Mouse (Mus musculus) stomach, postnatal 0 days (tissue): ENCODE data around the gene Arid4b. TPM values are rescaled to one million over a fixed set of nuclear protein-coding genes. Genes with fewer than 3 reads are reported as not detected.
"Not testable (repeated sequence)": the region's sequence is repeated elsewhere in the genome, so short reads cannot be mapped to it uniquely, and the experiment has no call there.

Source experiments
- ATAC-seq: fragments of 200-750 bp; cut with Nextera tagmentation; 2 replicates; pipeline ENCODE4 v1.8.0; 2017; ENCODE audit not compliant: low FRiP score, low TSS enrichment
- DNase-seq: peaks from one replicate; pipeline ENCODE4 v3.0.0-alpha.2; 2016; ENCODE audit warnings: low spot score
- H3K27ac ChIP-seq: fragments of 300-500 bp; sonication (generic); replicated peaks from 2 replicates; pipeline ENCODE4 v1.5.1; 2014; ENCODE audit warnings: mild to moderate bottlenecking, control low read depth
- H3K27me3 ChIP-seq: fragments of 300-500 bp; sonication (generic); 2 replicates; pipeline ENCODE4 v1.6.1; 2014; ENCODE audit warnings: low read length; ENCODE audit not compliant: control insufficient read depth, insufficient read depth
- H3K36me3 ChIP-seq: fragments of 300-500 bp; sonication (generic); 2 replicates; pipeline ENCODE4 v1.6.1; 2014; ENCODE audit warnings: low read length, mixed read lengths; ENCODE audit not compliant: control insufficient read depth, insufficient read depth
- H3K4me1 ChIP-seq: fragments of 300-500 bp; sonication (generic); replicated peaks from 2 replicates; pipeline ENCODE4 v1.6.1; 2014; ENCODE audit warnings: antibody characterized with exemption; ENCODE audit not compliant: control insufficient read depth, insufficient read depth
- H3K4me2 ChIP-seq: fragments of 300-500 bp; sonication (generic); replicated peaks from 2 replicates; pipeline ENCODE4 v1.6.1; 2014; ENCODE audit warnings: low read depth, mild to moderate bottlenecking, control low read depth, moderate library complexity
- H3K4me3 ChIP-seq: fragments of 300-500 bp; sonication (generic); 2 replicates; pipeline ENCODE4 v1.5.1; 2014; ENCODE audit warnings: low read depth, low read length, control low read depth
- H3K9ac ChIP-seq: fragments of 300-500 bp; sonication (generic); 2 replicates; pipeline ENCODE4 v1.6.1; 2014; ENCODE audit warnings: mild to moderate bottlenecking, low read length, control low read depth, mixed read lengths
- H3K9me3 ChIP-seq: fragments of 300-500 bp; sonication (generic); 2 replicates; pipeline ENCODE4 v1.6.1; 2016; ENCODE audit warnings: low read length; ENCODE audit not compliant: control insufficient read depth
- CTCF ChIP-seq: IDR thresholded peaks from 2 replicates; pipeline ENCODE4 v1.5.1; 2016; ENCODE audit warnings: antibody characterized with exemption, low read depth, mild to moderate bottlenecking, moderate library complexity
- EP300 ChIP-seq: optimal IDR thresholded peaks from 2 replicates; pipeline ENCODE3; 2016; ENCODE audit warnings: antibody characterized with exemption
- WGBS: fragments of 180-500 bp; shearing (Covaris S2); extraction: QIAGEN DNeasy Blood & Tissue Kit; methylation state at CpG from one replicate; pipeline ENCODE4 v1.1.7; 2014; 5-methylcytosine and 5-hydroxymethylcytosine counted together
- polyA plus RNA-seq: library from polyadenylated mRNA; unstranded; fragments of >200 nt; fragmentation: Nextera tagmentation; extraction: Ambion mirVana; gene quantifications from 2 replicates; pipeline ENCODE4 v1.2.1, GENCODE M21; 2015

The Arid4b gene
- polyA plus RNA-seq, 1 experiment from 2014 or later = 32.1 TPM

GRCm38 (mm10) chr13:14025554-14025953 lies 37.5 kb upstream of the Arid4b start:
- H3K4me1 ChIP-seq = no peaks in the 10 kb centered on the region
- H3K4me2 ChIP-seq = no peak overlapping the region
- ATAC-seq (peak; percentile 53; the same call in 1 of the 2 replicates), DNase-seq (no peak)
- H3K9me3 ChIP-seq = no peaks in the 10 kb centered on the region
- peaks cover 3% of the 10 kb centered on the region; the same call in 1 of the 2 replicates for H3K36me3 ChIP-seq
- no peak for TF ChIP-seq CTCF
- TF ChIP-seq EP300 = no peak
- H3K27ac ChIP-seq = no peak overlapping the region
- WGBS = 90% methylated on average over 6 of the region's 6 CpGs
- no peak overlapping the region for H3K4me3 ChIP-seq
- H3K9ac ChIP-seq = no peak overlapping the region
- H3K27me3 ChIP-seq = no peaks in the 10 kb centered on the region

DNA sequence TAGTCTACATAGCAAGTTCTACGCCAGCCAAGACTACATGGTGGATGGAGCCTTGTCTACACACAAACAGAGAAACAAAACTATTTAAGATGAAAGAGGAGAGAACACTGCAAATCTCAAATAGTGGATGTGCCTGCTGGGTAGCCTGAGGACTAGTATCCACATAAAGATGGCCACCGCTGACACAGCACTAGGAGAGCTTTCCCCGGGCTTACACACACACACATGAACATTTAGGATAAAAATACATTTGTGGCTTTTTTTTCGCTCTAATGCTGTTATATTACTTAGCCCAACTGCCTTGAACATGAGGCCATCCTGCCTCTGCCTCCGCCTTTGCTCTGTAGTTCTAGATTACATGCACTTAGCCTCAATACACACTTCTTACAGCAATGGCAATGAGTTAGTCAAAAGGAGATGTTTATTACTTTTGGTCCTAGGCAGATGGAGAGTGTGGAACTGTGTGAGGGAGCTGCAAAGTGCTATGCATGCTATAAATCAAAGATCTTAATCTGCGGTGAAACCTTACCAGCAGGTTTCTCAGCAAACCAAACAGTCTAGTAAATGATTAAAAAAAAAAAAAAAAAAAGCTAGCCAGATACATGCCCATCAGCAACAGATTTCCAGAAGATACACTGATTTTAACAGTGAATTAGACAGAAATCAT lies 36.7 kb upstream of the Arid4b start:
- Histone ChIP-seq H3K9me3 (no peaks in the 10 kb centered on the region), H3K9ac (no peak overlapping the region), H3K4me3 (no peak overlapping the region), H3K36me3 (peaks cover 3% of the 10 kb centered on the region; the same call in 1 of the 2 replicates), H3K27ac (no peak overlapping the region), H3K4me2 (no peak overlapping the region), H3K27me3 (no peaks in the 10 kb centered on the region), H3K4me1 (no peaks in the 10 kb centered on the region)
- no peak for TF ChIP-seq CTCF
- no peak for TF ChIP-seq EP300
- 87% methylated on average over 6 of the region's 6 CpGs for WGBS
- DNase-seq = no peak
- no peak for ATAC-seq

GRCm38 (mm10) chr13:14033309-14034072 lies 29.5 kb upstream of the Arid4b start:
- Histone ChIP-seq H3K9me3 (no peaks in the 10 kb centered on the region), H3K4me3 (no peak overlapping the region), H3K4me1 (no peaks in the 10 kb centered on the region), H3K27ac (no peak overlapping the region), H3K9ac (no peak overlapping the region), H3K36me3 (no peaks in the 10 kb centered on the region), H3K27me3 (no peaks in the 10 kb centered on the region), H3K4me2 (no peak overlapping the region)
- ATAC-seq = no peak
- 84% methylated on average over 5 of the region's 5 CpGs for WGBS
- no peak for TF ChIP-seq EP300
- TF ChIP-seq CTCF = no peak
- DNase-seq = no peak

GRCm38 (mm10) chr13:14034073-14034348 lies 29.0 kb upstream of the Arid4b start:
- no peak for TF ChIP-seq EP300
- TF ChIP-seq CTCF = no peak
- DNase-seq (no peak), ATAC-seq (no peak)
- H3K4me3 ChIP-seq = no peak overlapping the region
- no peak overlapping the region for H3K9ac ChIP-seq
- no peaks in the 10 kb centered on the region for H3K36me3 ChIP-seq
- H3K9me3 ChIP-seq = no peaks in the 10 kb centered on the region
- H3K27ac ChIP-seq = no peak overlapping the region
- H3K4me2 ChIP-seq = no peak overlapping the region
- H3K27me3 ChIP-seq = no peaks in the 10 kb centered on the region
- H3K4me1 ChIP-seq = 0 out of 2 replicates have a peak, but pooled peaks cover 2% of the 10 kb centered on the region

- not testable (repeated sequence) for H3K36me3 ChIP-seq, ATAC-seq, H3K27ac ChIP-seq, H3K4me1 ChIP-seq, H3K27me3 ChIP-seq, H3K9me3 ChIP-seq, H3K9ac ChIP-seq, H3K4me3 ChIP-seq, H3K4me2 ChIP-seq, DNase-seq
- WGBS = 91% methylated on average over 2 of the region's 3 CpGs
Measured at GRCm38 (mm10) chr13:14035352-14035751, 27.7 kb upstream of the Arid4b start.
